Mouse (Mus musculus): ENCODE results near the gene Phactr3. TPM values are rescaled to one million over a fixed set of nuclear protein-coding genes. Genes with fewer than 3 reads are reported as not detected.

Phactr3 gene
- polyA plus RNA-seq, 1 experiment, result 0.32 TPM

DNA sequence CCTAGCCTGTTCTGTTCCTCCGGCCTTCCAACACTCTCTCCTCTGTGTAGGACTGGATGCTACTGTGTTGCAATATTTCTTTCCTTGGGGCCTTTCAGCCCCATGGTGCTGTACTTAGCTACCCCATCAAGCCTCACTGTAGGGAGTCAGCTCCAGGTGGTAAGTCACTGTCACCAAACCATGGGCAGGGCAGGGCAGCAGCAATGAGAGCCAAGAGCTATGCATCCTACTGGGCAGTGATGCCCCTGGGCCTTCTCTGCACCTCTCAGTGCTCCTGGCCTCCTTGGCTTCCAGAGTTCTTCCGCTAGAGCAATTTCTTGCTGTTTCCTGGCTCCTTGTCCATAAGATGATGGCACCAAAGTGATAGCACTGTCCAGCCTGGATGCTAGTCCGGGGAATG, 205.6 kb downstream of the Phactr3 start:
- H3K36me3 ChIP-seq (ENCODE audit: control insufficient read depth, insufficient read depth, low read length), result no peaks in the 10 kb centered on the region
- 90% methylated on average over 3 of the region's 3 CpGs for WGBS
- no peaks in the 10 kb centered on the region for H3K4me1 ChIP-seq (replicated peaks; ENCODE audit: control insufficient read depth, insufficient read depth, low read length)
- H3K27me3 ChIP-seq (ENCODE audit: control insufficient read depth, insufficient read depth, low read length), result no peaks in the 10 kb centered on the region
- no peak for DNase-seq
- no peak overlapping the region for H3K27ac ChIP-seq (ENCODE audit: control insufficient read depth, insufficient read depth, low read length)
- no peak overlapping the region for H3K4me3 ChIP-seq (ENCODE audit: control insufficient read depth, insufficient read depth, low read length)
- TF ChIP-seq CTCF (IDR thresholded peaks at IDR 0.05; ENCODE audit: borderline replicate concordance, control insufficient read depth, extremely low read depth, insufficient read depth, low read length, poor library complexity), result no peak
- TF ChIP-seq POLR2A (IDR thresholded peaks at IDR 0.05; ENCODE audit: control insufficient read depth, extremely low read depth, insufficient read depth, low read length, poor library complexity), result no peak

- H3K27me3 ChIP-seq (ENCODE audit: control insufficient read depth, insufficient read depth, low read length), result no peaks in the 10 kb centered on the region
- H3K27ac ChIP-seq (ENCODE audit: control insufficient read depth, insufficient read depth, low read length), result no peak overlapping the region
- no peaks in the 10 kb centered on the region for H3K36me3 ChIP-seq (ENCODE audit: control insufficient read depth, insufficient read depth, low read length)
- H3K4me3 ChIP-seq (ENCODE audit: control insufficient read depth, insufficient read depth, low read length), result no peak overlapping the region
- DNase-seq, result no peak
- no peaks in the 10 kb centered on the region for H3K4me1 ChIP-seq (replicated peaks; ENCODE audit: control insufficient read depth, insufficient read depth, low read length)
- TF ChIP-seq CTCF (IDR thresholded peaks at IDR 0.05; ENCODE audit: borderline replicate concordance, control insufficient read depth, extremely low read depth, insufficient read depth, low read length, poor library complexity) (no peak), POLR2A (IDR thresholded peaks at IDR 0.05; ENCODE audit: control insufficient read depth, extremely low read depth, insufficient read depth, low read length, poor library complexity) (no peak)
- WGBS, result 76% methylated on average over 4 of the region's 4 CpGs
Measured at GRCm38 (mm10) chr2:178324818-178325217, 206.0 kb downstream of the Phactr3 start.

- TF ChIP-seq CTCF (IDR thresholded peaks at IDR 0.05; ENCODE audit: borderline replicate concordance, control insufficient read depth, extremely low read depth, insufficient read depth, low read length, poor library complexity) (no peak), POLR2A (IDR thresholded peaks at IDR 0.05; ENCODE audit: control insufficient read depth, extremely low read depth, insufficient read depth, low read length, poor library complexity) (no peak)
- H3K27me3 ChIP-seq (ENCODE audit: control insufficient read depth, insufficient read depth, low read length), result no peaks in the 10 kb centered on the region
- H3K27ac ChIP-seq (ENCODE audit: control insufficient read depth, insufficient read depth, low read length), result no peak overlapping the region
- DNase-seq, result no peak
- no peaks in the 10 kb centered on the region for H3K36me3 ChIP-seq (ENCODE audit: control insufficient read depth, insufficient read depth, low read length)
- H3K4me1 ChIP-seq (replicated peaks; ENCODE audit: control insufficient read depth, insufficient read depth, low read length), result no peaks in the 10 kb centered on the region
- no peak overlapping the region for H3K4me3 ChIP-seq (ENCODE audit: control insufficient read depth, insufficient read depth, low read length)
- WGBS, result 95% methylated on average over 10 of the region's 10 CpGs
Measured at GRCm38 (mm10) chr2:178326067-178326466, 207.3 kb downstream of the Phactr3 start.

GRCm38 (mm10) chr2:178326750-178327465, 208.1 kb downstream of the Phactr3 start:
- H3K36me3 ChIP-seq (ENCODE audit: control insufficient read depth, insufficient read depth, low read length), result no peaks in the 10 kb centered on the region
- no peak overlapping the region for H3K27ac ChIP-seq (ENCODE audit: control insufficient read depth, insufficient read depth, low read length)
- H3K27me3 ChIP-seq (ENCODE audit: control insufficient read depth, insufficient read depth, low read length), result no peaks in the 10 kb centered on the region
- H3K4me1 ChIP-seq (replicated peaks; ENCODE audit: control insufficient read depth, insufficient read depth, low read length), result no peaks in the 10 kb centered on the region
- TF ChIP-seq CTCF (IDR thresholded peaks at IDR 0.05; ENCODE audit: borderline replicate concordance, control insufficient read depth, extremely low read depth, insufficient read depth, low read length, poor library complexity) (no peak), POLR2A (IDR thresholded peaks at IDR 0.05; ENCODE audit: control insufficient read depth, extremely low read depth, insufficient read depth, low read length, poor library complexity) (no peak)
- no peak overlapping the region for H3K4me3 ChIP-seq (ENCODE audit: control insufficient read depth, insufficient read depth, low read length)
- WGBS, result 28% methylated on average over 5 of the region's 5 CpGs
- DNase-seq, result no peak

DNA sequence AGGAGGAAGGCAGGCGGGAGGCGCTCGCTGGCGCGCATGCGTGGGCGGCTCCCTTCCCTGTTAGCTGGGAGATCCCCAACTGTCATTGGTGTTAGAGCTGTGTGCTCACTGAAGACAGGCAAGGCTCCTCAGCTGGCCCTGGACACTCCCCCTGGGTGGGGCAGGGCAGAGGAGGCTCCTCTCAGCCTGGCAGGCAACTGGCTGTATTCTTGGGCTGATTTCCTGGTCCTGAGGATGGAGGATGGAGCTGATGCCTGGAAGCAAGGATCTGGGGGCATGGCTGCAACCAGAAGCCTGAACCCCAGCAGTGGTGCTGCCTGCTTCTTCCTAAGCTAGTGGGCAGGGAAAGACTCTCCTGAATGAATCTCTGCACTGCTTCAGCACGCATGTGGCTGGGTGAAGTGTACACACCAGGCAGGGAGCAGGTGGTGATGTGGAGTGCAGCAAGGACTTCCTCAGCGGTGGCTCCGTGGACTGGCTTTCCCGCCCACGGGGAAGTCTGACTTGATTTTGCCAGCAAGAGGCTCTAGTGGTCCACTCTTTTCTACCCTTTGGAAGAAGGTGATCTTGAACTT, 208.8 kb downstream of the Phactr3 start:
- Histone ChIP-seq H3K27ac (ENCODE audit: control insufficient read depth, insufficient read depth, low read length) (no peak overlapping the region), H3K27me3 (ENCODE audit: control insufficient read depth, insufficient read depth, low read length) (no peaks in the 10 kb centered on the region), H3K36me3 (ENCODE audit: control insufficient read depth, insufficient read depth, low read length) (no peaks in the 10 kb centered on the region), H3K4me3 (ENCODE audit: control insufficient read depth, insufficient read depth, low read length) (no peak overlapping the region), H3K4me1 (replicated peaks; ENCODE audit: control insufficient read depth, insufficient read depth, low read length) (no peaks in the 10 kb centered on the region)
- DNase-seq, result no peak
- no peak for TF ChIP-seq POLR2A (IDR thresholded peaks at IDR 0.05; ENCODE audit: control insufficient read depth, extremely low read depth, insufficient read depth, low read length, poor library complexity)
- 9% methylated on average over 12 of the region's 12 CpGs for WGBS

DNA sequence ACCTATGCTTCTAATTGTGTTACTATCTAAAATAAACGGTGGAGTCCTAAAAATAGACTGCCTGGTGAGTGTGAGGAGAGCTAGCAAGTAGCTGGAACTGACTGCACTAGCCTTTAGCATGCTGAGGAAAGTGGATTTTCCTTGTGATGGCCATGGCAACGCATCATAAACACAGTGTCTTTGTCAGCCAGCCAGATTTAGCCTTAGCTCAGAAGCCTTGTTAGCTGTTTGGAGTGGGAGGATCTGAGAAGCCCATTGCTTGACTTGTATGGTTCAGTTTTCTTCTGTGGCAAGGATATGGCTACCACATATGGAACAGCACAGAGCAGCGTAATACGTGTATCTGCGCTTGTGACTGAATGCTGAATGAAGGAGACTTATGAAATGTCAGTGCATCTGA, 210.8 kb downstream of the Phactr3 start:
- TF ChIP-seq CTCF (IDR thresholded peaks at IDR 0.05; ENCODE audit: borderline replicate concordance, control insufficient read depth, extremely low read depth, insufficient read depth, low read length, poor library complexity), result no peak
- no peak for TF ChIP-seq POLR2A (IDR thresholded peaks at IDR 0.05; ENCODE audit: control insufficient read depth, extremely low read depth, insufficient read depth, low read length, poor library complexity)
- no peak overlapping the region for H3K4me3 ChIP-seq (ENCODE audit: control insufficient read depth, insufficient read depth, low read length)
- no peaks in the 10 kb centered on the region for H3K27me3 ChIP-seq (ENCODE audit: control insufficient read depth, insufficient read depth, low read length)
- no peak overlapping the region for H3K27ac ChIP-seq (ENCODE audit: control insufficient read depth, insufficient read depth, low read length)
- H3K4me1 ChIP-seq (replicated peaks; ENCODE audit: control insufficient read depth, insufficient read depth, low read length), result no peaks in the 10 kb centered on the region
- no peak for DNase-seq
- WGBS, result 79% methylated on average over 5 of the region's 5 CpGs
- no peaks in the 10 kb centered on the region for H3K36me3 ChIP-seq (ENCODE audit: control insufficient read depth, insufficient read depth, low read length)
